Mouse (Mus musculus) kidney, adult 2 months (tissue): ENCODE data around the gene Zfp706.

Experiments used
- CTCF ChIP-seq: fragments of 200-500 bp; conservative IDR thresholded peaks from 2 replicates; pipeline ENCODE4 v1.5.1; 2011; ENCODE audit warnings: low read depth, mild to moderate bottlenecking, control low read depth, low read length, moderate library complexity, mixed read lengths; ENCODE audit not compliant: insufficient read depth, insufficient read length
- POLR2A ChIP-seq: fragments of 200-500 bp; IDR thresholded peaks from one replicate; pipeline ENCODE4 v1.6.1; 2011; ENCODE audit warnings: low read depth, low read length, control low read depth

- TF ChIP-seq CTCF = no peak
- TF ChIP-seq POLR2A = no peak
Observed at GRCm38 (mm10) chr15:36989922-36990321, 17.7 kb downstream of the Zfp706 start.
